Mouse (Mus musculus): ENCODE measurements at regions not wholly inside any gene's neighbourhood (a gene's known extent, or its start where the extent isn't known, plus 50 kb on each side); places are given as distances from the start of the nearest gene placed in this dataset.

GRCm38 (mm10) chr8:115831675-115832074, 124.1 kb upstream of the Maf start:
- no peak overlapping the region for H3K4me3 ChIP-seq (replicated peaks; ENCODE audit: insufficient read depth, low read depth, low read length)
- TF ChIP-seq CTCF (IDR thresholded peaks at IDR 0.05; ENCODE audit: borderline replicate concordance, insufficient read depth, low read depth, low read length) (no peak), POLR2A (IDR thresholded peaks at IDR 0.05; ENCODE audit: borderline replicate concordance, insufficient read depth, low read length) (no peak)
- no peak for DNase-seq
- H3K27me3 ChIP-seq (ENCODE audit: control insufficient read depth, insufficient read depth, low read length), result no peaks in the 10 kb centered on the region
- 27% methylated on average over 1 of the region's 1 CpGs for WGBS
- no peaks in the 10 kb centered on the region for H3K4me1 ChIP-seq (ENCODE audit: control insufficient read depth, insufficient read depth, low read length)
- no peak overlapping the region for H3K27ac ChIP-seq (ENCODE audit: insufficient read depth, low read length)

- Histone ChIP-seq H3K27ac (ENCODE audit: insufficient read depth, low read length) (no peak overlapping the region), H3K27me3 (ENCODE audit: control insufficient read depth, insufficient read depth, low read length) (no peaks in the 10 kb centered on the region), H3K4me1 (ENCODE audit: control insufficient read depth, insufficient read depth, low read length) (no peaks in the 10 kb centered on the region), H3K4me3 (replicated peaks; ENCODE audit: insufficient read depth, low read depth, low read length) (no peak overlapping the region)
- TF ChIP-seq CTCF (IDR thresholded peaks at IDR 0.05; ENCODE audit: borderline replicate concordance, insufficient read depth, low read depth, low read length) (no peak), POLR2A (IDR thresholded peaks at IDR 0.05; ENCODE audit: borderline replicate concordance, insufficient read depth, low read length) (no peak)
- 73% methylated on average over 4 of the region's 4 CpGs for WGBS
- no peak for DNase-seq
Measured at GRCm38 (mm10) chr8:115830012-115830662, 122.5 kb upstream of the Maf start.

- no peaks in the 10 kb centered on the region for H3K4me1 ChIP-seq (ENCODE audit: control insufficient read depth, insufficient read depth, low read length)
- no peak for DNase-seq
- no peak overlapping the region for H3K27ac ChIP-seq (ENCODE audit: insufficient read depth, low read length)
- H3K4me3 ChIP-seq (replicated peaks; ENCODE audit: insufficient read depth, low read depth, low read length), result no peak overlapping the region
- TF ChIP-seq CTCF (IDR thresholded peaks at IDR 0.05; ENCODE audit: borderline replicate concordance, insufficient read depth, low read depth, low read length), result no peak
- no peak for TF ChIP-seq POLR2A (IDR thresholded peaks at IDR 0.05; ENCODE audit: borderline replicate concordance, insufficient read depth, low read length)
- WGBS, result 91% methylated on average over 3 of the region's 3 CpGs
- H3K27me3 ChIP-seq (ENCODE audit: control insufficient read depth, insufficient read depth, low read length), result no peaks in the 10 kb centered on the region
Measured at GRCm38 (mm10) chr8:115826516-115826915, 118.9 kb upstream of the Maf start.

- Histone ChIP-seq H3K4me3 (replicated peaks; ENCODE audit: insufficient read depth, low read depth, low read length) (no peak overlapping the region), H3K4me1 (ENCODE audit: control insufficient read depth, insufficient read depth, low read length) (no peaks in the 10 kb centered on the region), H3K27me3 (ENCODE audit: control insufficient read depth, insufficient read depth, low read length) (no peaks in the 10 kb centered on the region), H3K27ac (ENCODE audit: insufficient read depth, low read length) (no peak overlapping the region)
- WGBS, result 93% methylated on average over 5 of the region's 5 CpGs
- DNase-seq, result no peak
- TF ChIP-seq CTCF (IDR thresholded peaks at IDR 0.05; ENCODE audit: borderline replicate concordance, insufficient read depth, low read depth, low read length) (no peak), POLR2A (IDR thresholded peaks at IDR 0.05; ENCODE audit: borderline replicate concordance, insufficient read depth, low read length) (no peak)
Measured at GRCm38 (mm10) chr8:115825899-115826502, 118.4 kb upstream of the Maf start.

- DNase-seq, result no peak
Measured at GRCm38 (mm10) chr8:115824478-115824785, 116.8 kb upstream of the Maf start.

GRCm38 (mm10) chr8:115823673-115824477, 116.3 kb upstream of the Maf start:
- Histone ChIP-seq H3K4me1 (ENCODE audit: control insufficient read depth, insufficient read depth, low read length) (no peaks in the 10 kb centered on the region), H3K27me3 (ENCODE audit: control insufficient read depth, insufficient read depth, low read length) (no peaks in the 10 kb centered on the region), H3K4me3 (replicated peaks; ENCODE audit: insufficient read depth, low read depth, low read length) (no peak overlapping the region), H3K27ac (ENCODE audit: insufficient read depth, low read length) (no peak overlapping the region)
- no peak for TF ChIP-seq POLR2A (IDR thresholded peaks at IDR 0.05; ENCODE audit: borderline replicate concordance, insufficient read depth, low read length)
- TF ChIP-seq CTCF (IDR thresholded peaks at IDR 0.05; ENCODE audit: borderline replicate concordance, insufficient read depth, low read depth, low read length), result no peak
- DNase-seq, result no peak
- WGBS, result 88% methylated on average over 8 of the region's 8 CpGs

More at GRCm38 (mm10) chr8:115824478-115824785, 116.8 kb upstream of the Maf start:
- H3K4me1 ChIP-seq (ENCODE audit: control insufficient read depth, insufficient read depth, low read length), result no peaks in the 10 kb centered on the region
- H3K4me3 ChIP-seq (replicated peaks; ENCODE audit: insufficient read depth, low read depth, low read length), result no peak overlapping the region
- WGBS, result 91% methylated on average over 6 of the region's 6 CpGs
- no peak overlapping the region for H3K27ac ChIP-seq (ENCODE audit: insufficient read depth, low read length)
- TF ChIP-seq POLR2A (IDR thresholded peaks at IDR 0.05; ENCODE audit: borderline replicate concordance, insufficient read depth, low read length) (no peak), CTCF (IDR thresholded peaks at IDR 0.05; ENCODE audit: borderline replicate concordance, insufficient read depth, low read depth, low read length) (no peak)
- H3K27me3 ChIP-seq (ENCODE audit: control insufficient read depth, insufficient read depth, low read length), result no peaks in the 10 kb centered on the region

GRCm38 (mm10) chr8:115813426-115813825, 105.8 kb upstream of the Maf start:
- H3K4me1 ChIP-seq (ENCODE audit: control insufficient read depth, insufficient read depth, low read length), result no peaks in the 10 kb centered on the region
- no peak for TF ChIP-seq CTCF (IDR thresholded peaks at IDR 0.05; ENCODE audit: borderline replicate concordance, insufficient read depth, low read depth, low read length)
- TF ChIP-seq POLR2A (IDR thresholded peaks at IDR 0.05; ENCODE audit: borderline replicate concordance, insufficient read depth, low read length), result no peak
- no peak overlapping the region for H3K27ac ChIP-seq (ENCODE audit: insufficient read depth, low read length)
- H3K27me3 ChIP-seq (ENCODE audit: control insufficient read depth, insufficient read depth, low read length), result no peaks in the 10 kb centered on the region
- 60% methylated on average over 4 of the region's 4 CpGs for WGBS
- no peak for DNase-seq
- no peak overlapping the region for H3K4me3 ChIP-seq (replicated peaks; ENCODE audit: insufficient read depth, low read depth, low read length)

Data from cerebellum, adult 2 months (tissue).